Mouse (Mus musculus): ENCODE measurements at regions not wholly inside any gene's neighbourhood (a gene's known extent, or its start where the extent isn't known, plus 50 kb on each side); places are given as distances from the start of the nearest gene placed in this dataset.

GRCm38 (mm10) chr13:89412768-89413487 is 126.7 kb upstream of the Hapln1 start:
- TF ChIP-seq GATA1 (IDR thresholded peaks at IDR 0.05; ENCODE audit: borderline replicate concordance, low read length) (no peak), FLI1 (IDR thresholded peaks at IDR 0.05; ENCODE audit: low read length) (no peak)
